Mouse (Mus musculus) megakaryocyte, adult 5-6 weeks (primary cell): Measurements from ENCODE around the gene Spink4. TPM values are rescaled to one million over a fixed set of nuclear protein-coding genes. Genes with fewer than 3 reads are reported as not detected.

ENCODE experiments used
- ATAC-seq: 2 replicates; pipeline ENCODE4 v1.8.0; 2016; ENCODE audit warnings: mild to moderate bottlenecking, inconsistent platforms; ENCODE audit not compliant: poor library complexity, severe bottlenecking
- total RNA-seq, 2 experiments: library from RNA; stranded (forward) in 1 of 2; stranded (reverse) in 1 of 2; fragments of 153-499, 151-499 nt in 1 of 2; fragments of 221-1000, 200-1000 nt in 1 of 2; gene quantifications; 2 replicates each; pipeline versions ENCODE4 v1.2.3 to v1.2.4; 2015 to 2017

Spink4 gene
- total RNA-seq (2015): not detected in 2 replicates
- total RNA-seq (2017): not detected in 2 replicates

DNA sequence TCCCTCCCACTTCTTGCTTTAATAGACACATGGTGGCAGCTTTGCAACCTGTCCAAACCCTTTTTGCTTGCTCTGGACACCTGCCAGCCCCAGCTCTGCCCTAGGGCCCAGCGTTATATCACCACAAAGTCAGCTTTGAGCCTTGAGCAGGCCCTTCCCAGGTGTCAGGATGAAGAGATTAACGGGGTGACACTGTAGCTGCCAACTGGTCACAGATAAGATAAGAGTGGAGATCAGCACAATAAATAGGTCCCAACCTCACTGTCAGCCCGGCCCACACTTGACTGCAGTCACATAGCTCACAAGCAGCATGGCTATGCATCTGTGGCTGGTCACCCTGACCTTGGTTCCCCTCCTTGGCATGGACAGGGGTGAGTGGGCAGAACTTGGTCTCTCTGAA, at the start of gene Spink4:
Gene Spink4, plus strand, starts transcription at position 268 of the 400 bp plus-strand sequence.
- no peak for ATAC-seq

DNA sequence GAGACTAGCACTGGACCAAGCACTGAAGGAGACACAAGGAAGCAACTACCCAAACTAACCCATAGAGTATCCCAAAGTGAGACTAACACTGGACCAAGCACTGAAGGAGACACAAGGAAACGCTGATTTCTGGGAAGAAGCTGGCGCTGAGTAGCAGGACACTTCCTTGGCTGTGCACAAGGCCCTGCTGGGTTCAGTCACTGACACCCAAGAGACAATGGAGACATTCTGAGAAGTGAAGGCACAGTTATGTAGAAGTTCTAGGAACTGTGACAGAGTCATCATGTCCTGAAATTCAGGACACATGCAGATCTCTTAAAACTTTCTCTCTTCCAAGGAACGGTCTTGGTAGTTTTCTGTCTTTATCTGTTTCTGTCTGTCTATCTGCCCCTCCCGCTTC, 49.6 kb upstream of the Spink4 start:
- no peak for ATAC-seq

DNA sequence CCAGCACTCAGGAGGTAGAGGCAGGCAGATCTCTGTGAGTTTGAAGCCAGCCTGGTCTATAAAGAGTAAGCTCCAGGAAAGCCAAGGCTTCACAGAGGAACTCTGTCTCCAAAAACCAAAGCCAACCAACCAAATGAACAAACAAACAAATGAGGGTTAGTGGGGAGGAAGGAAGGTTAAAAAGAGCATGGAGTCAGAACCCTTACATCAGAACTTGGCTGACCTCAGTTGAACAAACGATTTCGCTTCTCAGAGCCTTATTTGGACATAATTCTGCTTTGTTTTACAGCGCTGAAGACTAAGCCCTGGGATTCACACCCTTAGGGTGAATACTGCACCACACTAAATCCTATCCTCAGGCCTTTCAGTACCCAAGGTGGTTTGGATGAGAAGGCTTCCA, 47.7 kb upstream of the Spink4 start:
- ATAC-seq: no peak

DNA sequence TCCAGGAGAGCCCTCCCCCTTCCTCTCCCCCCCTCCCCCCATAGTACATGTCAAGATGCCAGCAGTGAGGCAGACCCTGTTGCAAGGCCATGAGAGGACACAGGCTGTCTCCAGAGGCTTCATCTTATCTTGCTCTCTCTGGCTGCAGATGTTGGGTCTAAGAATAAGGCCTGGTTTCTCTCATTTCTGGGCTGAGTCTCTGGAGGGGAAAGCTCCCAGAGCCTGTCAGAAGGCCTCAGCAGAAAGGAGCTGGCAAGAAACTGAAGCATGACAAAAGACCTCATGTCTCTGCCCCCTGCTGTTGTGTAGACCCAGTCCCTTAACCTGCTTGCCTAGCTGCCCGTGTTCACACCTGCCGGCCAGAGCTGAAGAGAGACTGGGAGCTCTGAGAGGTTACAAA, 46.5 kb upstream of the Spink4 start:
- ATAC-seq: no peak

DNA sequence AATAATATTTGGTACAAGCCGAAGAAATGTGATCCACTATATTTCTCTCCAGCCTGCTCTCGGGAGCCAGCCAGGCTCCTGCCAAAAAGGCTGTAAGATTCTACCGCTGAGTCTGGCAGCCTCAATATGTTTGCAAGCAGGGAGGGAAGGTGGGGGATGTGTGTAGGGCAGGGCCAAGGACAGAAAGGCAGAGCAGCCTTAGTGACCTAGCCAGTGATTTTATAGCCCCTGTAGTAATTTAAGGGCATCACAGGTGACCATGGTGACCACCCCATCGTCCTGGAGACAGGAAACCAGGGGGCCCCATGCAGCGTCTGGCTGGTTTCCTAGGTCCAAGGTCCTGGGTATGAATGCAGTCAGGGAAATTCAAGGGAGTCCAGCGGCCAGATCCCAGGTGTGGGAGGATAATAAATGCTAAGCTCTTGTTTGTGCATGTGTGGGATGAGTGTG, 45.7 kb upstream of the Spink4 start:
- no peak for ATAC-seq

DNA sequence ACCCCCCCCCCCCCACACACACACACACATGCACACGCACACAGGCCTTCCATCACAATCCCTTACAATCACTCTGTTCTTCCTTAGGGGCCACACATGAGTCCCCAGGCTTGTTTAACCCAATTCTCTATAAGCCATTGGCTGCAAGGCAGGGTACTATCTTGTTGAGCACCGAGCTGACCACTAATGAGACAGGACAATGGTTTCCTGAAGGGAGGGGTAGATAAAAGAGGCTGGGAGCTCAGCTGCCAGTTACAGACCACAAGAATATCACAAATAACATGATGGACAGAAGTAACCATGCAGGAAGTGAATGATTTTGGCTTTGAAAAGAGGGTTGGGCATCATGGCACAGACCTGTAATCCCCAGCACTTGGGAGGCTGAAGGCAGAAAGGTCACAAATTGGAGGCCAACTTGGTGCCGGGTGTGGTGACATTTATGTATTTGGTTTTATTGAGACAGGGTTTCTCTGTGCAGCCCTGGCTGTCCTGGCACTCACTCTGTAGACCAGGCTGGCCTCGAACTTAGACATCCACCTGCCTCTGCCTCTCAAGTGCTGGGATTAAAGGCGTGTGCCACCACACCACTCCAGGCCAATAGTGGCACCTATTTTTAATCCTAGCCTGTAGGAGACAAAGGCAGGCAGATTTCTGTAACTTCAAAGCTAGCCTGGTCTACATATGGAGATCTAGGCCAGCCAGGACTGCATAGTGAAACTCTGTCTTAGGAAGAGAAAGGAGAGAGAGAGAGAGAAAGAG, 44.9 kb upstream of the Spink4 start:
- no peak for ATAC-seq

DNA sequence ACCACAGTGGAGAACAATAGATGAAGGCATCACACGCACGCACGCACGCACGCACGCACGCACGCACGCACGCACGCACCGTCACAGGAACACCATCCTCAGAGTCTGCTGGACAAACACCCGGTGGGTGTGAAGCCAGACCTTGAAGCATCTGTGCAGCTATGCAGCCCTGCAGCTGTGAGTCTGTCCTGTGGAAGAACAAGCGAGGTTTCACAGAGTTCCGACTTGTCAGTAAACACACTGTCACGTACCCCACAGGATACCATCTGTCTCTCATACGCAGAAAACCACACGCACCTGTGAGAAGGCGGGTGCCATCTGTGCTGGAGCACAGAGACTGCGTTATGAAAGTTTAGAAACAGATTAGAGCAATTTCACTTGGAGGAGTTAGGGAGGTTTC, 44.0 kb upstream of the Spink4 start:
- ATAC-seq: peak; percentile 58

DNA sequence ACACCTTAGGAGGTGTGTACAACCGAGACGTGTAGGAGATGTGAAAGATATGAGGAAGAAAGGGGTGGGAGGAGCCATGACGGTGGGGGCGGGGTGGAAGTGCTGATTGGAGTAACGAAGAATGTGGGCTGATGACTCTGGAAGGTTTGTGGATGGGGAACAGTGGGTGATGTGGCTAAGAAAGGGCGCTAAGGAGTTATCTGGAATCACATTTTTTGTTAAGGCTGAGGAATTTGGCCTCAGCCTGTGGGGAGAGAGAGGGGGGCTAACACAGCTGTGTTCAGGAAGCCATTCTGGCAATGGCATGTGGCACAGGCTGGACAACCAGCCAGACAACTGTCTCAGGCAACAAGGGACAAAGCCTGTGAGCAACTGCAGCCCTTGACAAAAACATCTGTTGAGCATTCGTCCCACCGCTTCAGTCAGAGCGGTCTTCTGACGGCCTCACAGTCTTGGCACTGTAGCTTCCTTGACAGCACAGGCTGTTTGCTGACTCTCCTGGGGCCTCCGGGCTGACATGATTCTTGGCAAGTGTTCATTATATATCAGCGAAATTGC, 43.0 kb upstream of the Spink4 start:
- ATAC-seq: peak; percentile 90

DNA sequence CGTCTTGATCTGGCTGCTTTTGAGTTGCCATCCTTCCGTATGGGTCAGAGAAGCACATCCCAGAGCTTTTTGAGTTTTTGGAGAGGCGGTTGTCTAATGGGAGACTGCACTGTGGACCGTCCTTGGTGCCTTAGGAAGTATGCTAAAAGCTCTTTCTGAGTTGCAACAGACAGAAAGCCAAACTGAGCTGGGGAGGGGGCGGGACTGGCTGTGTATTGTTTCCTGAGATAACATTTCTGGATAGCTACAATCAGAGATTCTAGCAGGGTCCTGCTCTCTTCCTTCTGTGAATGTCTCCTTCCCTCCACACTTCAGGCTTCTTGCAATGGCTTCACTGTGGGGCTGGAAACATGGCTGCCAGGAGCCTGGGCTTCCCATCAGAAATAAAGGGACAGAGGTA, 42.3 kb upstream of the Spink4 start:
- ATAC-seq: no peak

DNA sequence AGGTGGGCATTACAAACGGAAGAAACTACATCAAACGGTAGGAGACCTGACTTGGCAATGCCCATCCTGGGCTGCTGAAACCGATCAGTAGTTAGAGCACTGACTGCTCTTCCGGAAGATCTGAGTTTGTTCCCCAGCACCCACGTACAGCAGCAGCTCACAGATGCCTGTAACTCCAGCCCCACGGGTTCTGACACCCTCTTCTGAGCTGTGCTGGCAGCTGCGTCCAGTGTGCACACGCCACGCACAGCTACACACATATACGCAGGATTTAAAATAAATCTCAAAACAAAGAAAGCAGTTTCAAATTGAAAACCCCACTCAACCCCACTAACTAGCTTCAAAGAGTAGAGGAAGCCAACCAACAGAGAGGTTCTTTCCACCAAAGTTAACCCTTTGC, 36.7 kb upstream of the Spink4 start:
- no peak for ATAC-seq

DNA sequence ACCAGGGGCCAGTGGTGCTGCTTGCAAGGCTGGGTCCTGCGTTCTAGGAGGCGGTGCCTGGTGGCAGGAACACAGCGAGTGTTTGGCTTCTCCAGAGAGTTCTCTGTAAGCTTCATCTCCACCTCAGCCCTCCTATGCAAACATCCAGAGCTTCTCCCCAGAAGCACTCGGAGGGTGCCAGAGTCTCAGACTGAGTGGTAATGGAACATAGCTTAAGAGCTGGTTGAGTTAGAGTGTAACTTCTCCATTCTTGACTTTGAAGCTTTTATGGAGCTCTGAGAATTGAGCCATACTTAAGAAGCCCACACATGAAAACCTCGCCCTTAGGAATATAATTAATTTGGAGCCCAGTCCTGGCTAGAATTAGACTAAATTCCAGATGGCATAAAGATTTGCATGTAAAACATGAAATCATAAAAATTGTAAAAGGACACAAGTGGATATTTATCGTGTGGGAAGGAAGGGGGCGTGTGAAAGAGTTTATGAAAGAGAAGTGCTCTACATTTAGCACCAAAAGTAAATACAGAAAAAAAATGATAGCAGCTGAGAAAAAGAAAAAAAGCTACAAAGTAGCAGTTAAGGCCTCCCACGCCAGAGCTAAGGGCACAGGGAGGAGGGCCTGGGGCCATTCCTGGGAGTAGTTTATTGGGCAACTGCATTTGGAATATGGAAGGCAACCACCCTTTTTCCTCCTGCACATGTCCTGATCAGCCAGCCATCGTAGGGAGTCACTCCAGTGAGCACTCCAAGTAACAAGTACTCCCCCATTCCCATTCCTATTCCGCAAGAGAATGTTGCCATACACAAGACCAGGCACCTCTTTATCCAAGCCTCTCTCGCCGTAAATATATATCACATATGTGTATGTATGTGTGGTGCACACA, 35.3 kb upstream of the Spink4 start:
- no peak for ATAC-seq

DNA sequence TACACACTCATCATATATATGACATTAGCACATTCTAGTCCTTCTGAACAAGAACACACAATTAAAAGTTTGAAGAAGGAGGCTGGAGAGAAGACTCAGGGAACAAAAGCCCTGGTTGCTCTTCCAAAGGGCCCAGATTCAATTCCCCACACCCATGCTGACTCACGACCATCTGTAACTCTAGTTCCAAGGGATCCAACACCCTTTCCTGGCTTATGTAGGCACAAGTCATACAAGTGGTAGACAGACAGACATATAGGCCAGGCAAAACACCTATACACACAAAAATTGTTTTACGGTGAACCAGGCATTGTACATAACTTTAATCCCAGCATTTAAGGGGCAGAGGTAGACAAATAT, 34.7 kb upstream of the Spink4 start:
- ATAC-seq: no peak

DNA sequence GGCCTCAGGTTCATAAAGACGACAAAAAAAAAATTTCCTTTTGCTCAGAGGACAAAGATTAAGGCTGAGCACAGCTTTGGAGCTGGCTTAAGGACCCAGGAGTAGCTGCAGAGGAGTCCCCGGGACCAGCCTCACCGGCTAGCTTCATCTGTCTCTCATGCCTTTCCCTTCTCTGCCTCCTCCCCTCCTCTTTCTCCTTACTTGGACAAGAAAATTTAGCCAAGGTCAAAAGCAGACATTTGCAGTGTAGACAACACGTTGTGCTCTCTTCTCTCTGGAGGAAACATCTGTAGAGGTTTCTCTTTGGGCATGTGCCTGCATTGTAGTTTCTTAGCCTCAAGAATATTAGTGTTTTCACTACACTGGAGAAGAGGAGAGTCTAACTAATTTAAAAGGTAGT, 34.0 kb upstream of the Spink4 start:
- ATAC-seq: no peak

DNA sequence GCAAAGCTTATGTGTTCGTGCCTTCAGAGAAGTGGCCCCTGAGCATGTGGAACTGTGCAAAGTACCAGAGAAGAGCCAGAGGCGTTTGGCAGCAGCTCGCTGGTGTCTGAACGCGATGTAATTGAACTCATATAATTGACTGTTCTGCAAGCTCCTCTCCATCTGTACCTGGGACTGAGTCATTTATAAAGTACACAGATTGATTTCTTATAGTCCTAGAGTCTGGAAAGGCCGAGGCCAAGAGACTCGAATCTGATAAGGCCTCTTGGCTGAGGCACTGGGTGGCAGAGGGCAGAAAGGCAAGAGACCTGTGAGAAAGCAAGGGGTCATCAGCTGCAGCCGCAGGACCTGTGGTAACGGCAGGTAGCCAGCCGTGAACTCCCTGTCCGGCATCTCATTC, 31.0 kb upstream of the Spink4 start:
- no peak for ATAC-seq

DNA sequence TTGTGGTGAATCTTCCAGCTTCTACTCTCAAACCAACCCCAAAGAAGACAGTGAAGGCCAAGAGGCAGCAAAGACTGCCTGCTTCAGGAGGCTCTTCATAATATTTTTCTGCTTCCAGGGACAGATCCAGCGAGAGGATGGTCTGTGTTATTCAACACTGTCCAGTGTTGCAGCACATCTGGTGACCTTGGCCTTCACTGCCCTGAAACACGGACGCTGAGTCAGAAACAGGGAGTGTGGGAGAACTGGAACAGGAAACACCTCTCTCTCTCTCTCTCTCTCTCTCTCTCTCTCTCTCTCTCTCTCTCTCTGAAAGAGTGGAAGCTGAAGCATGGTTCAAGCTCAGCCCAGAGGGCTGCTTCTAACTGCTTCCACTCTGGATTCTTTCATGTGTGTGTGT, 30.6 kb upstream of the Spink4 start:
- ATAC-seq: no peak

DNA sequence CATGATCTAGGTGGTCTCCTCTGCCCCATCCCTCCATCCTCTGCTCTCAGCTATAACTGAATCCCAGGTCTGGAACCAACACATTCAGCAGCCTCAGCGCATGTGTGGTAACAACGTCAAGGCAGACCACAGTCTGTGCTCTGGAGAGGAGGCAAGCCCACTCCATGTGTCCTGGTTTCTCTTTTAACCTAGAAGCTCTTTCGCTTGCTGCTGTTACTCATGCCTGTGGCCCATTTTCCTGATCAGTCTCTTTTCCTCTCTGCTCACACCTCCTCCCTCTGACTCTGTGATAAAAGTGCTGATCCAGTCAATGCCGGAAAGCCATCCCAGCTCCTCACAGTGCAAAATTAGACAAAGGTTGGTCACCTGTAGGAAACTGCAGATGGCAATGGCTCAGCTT, 29.9 kb upstream of the Spink4 start:
- no peak for ATAC-seq

DNA sequence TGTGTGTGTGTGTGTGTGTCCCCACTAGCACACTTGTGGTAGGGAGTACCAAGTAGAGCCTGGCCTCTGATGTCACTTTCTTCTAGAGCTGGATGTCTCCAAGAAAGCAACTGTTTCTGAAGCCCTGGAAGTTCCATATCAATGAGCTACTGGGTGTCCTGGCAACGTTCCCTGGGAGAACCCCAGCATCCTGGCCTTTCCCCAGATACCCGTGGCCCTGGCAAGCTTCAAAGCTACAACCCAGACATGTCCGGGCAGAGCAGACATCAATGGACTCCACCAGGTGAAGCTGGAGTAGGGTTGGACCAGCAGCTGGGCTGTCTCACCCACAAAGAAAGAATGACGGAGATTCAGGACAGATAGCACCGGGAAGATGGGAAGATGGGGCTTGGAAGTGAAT, 28.6 kb upstream of the Spink4 start:
- no peak for ATAC-seq

DNA sequence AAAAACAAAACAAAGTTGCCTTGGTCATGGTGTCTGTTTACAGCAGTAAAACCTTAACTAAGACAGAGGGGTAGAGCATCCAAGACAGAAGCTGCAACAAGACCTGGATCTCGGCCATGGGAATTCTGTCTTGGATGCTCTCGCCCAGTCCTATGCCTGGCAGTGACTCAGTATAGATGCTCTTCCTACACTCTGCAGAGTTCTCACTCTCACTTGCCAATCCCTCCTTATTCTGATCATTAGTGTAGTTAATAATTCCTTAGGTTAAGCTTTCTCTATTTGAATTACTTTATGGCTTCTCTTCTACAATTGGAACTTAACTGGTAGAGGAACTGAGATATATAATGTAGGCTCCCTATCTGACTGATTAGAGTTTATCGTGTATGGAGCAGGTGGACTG, 24.7 kb upstream of the Spink4 start:
- no peak for ATAC-seq

DNA sequence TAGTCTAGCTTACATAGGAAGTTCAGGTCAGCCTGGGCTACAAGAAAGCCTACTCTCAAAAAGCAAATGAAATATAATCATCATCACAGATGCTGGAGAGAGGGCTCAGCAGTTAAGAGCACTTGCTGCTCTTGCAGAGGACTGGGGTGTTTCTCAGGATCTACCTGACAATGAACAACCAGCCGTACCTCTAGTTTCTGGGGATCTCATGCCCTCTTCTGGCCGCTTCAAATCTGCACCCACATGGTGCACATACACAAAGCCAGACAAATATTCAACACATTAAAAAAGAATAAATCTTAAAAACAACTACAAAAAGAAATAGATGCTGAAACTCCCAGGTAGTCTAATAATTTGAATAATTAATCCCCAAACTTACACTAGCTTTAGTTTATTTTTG, 24.2 kb upstream of the Spink4 start:
- ATAC-seq: no peak

DNA sequence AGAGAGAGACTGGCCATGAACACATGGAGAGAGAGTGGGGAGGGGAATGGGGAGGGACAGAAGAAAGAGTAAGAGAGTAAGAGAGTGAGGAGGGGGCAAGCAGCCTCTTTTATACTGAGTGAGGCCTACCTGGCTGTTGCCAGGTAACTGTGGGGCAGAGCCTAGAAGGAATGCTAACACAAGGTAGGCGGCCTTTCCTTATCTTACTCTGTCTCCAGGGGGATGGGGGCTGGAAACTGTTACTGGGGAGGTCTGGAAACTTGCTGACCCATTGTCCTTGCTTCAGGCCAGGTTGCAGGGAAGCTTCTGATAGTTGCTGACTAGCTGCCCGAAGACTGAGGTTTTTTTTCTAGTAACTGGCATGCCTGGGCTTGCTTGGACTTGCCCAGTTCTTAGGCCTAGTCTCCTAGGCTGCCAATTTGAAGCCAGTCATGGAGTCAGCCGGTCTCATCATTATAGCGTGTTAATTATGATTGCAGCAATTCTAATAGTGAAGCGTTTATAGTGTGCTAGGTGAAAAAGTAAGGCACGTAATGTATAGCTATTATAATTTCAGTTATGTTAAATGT, 21.3 kb upstream of the Spink4 start:
- ATAC-seq: no peak

DNA sequence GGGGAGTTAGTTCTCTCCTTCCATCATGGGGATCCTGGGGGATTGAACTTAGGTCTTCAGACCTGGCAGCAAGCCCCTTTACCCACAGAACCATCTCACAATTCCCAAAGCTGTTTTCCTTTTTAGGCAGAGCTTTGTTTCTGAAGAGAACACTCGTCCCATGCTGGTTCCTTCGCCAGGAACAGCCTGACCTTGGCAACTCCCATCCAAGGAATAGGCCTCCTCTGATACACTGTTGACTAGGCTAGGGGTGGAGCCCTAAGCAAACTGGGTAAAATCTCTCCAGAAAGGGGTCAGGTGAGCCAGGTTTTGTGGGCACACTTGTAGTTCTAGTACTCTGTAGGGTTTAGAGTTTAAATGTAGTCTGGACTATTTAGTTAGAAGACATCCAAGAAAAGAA, 20.6 kb upstream of the Spink4 start:
- no peak for ATAC-seq

DNA sequence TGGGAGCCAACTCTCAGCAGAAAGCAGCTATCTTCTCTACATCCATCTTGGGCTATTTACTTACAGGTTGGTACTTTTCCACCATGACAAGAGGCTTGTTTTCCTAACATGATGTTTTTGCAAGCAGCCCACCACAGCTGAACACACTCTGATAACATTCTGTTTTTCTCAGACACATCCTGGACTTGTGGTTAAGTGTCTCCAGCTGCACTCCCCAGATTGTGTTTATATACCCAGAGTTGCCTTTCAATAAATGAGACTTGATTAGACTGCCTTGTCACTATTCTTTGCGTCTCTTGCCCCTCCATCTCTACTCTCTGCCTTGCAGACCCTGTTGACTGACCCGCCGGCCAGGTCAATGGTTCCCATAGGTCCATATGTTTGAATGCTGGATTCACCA, 19.8 kb upstream of the Spink4 start:
- no peak for ATAC-seq
